Mouse (Mus musculus): Measurements from ENCODE around the gene Arl14.
A peak's percentile ranks its signal among the peaks of the same experiment; 100 is the strongest.
"Not testable (repeated sequence)": the region's sequence is repeated elsewhere in the genome, so short reads cannot be mapped to it uniquely, and the experiment has no call there.

Arl14 gene

GRCm38 (mm10) chr3:69213465-69213864, 8.8 kb upstream of the Arl14 start:
- DNase-seq (ENCODE audit: low spot score), result no peak

- DNase-seq (ENCODE audit: low spot score), result no peak
Measured at GRCm38 (mm10) chr3:69214566-69214965, 7.7 kb upstream of the Arl14 start.

GRCm38 (mm10) chr3:69222502-69222900, 282 bp downstream of the Arl14 start:
- no peak for DNase-seq (ENCODE audit: low spot score)

GRCm38 (mm10) chr3:69222987-69223386, 768 bp downstream of the Arl14 start:
- no peak for DNase-seq (ENCODE audit: low spot score)

GRCm38 (mm10) chr3:69223666-69224065, 1.4 kb downstream of the Arl14 start:
- DNase-seq (ENCODE audit: low spot score), result peak; percentile 4

- DNase-seq (ENCODE audit: low spot score), result no peak
Measured at GRCm38 (mm10) chr3:69225019-69225418, 2.8 kb downstream of the Arl14 start.

- no peak for DNase-seq (ENCODE audit: low spot score)
Measured at GRCm38 (mm10) chr3:69226496-69226895, 4.3 kb downstream of the Arl14 start.

- DNase-seq (ENCODE audit: low spot score), result no peak
Measured at GRCm38 (mm10) chr3:69228002-69228401, 5.8 kb downstream of the Arl14 start.

GRCm38 (mm10) chr3:69231522-69232138, 9.4 kb downstream of the Arl14 start:
- no peak for DNase-seq (ENCODE audit: low spot score)

GRCm38 (mm10) chr3:69233552-69234189, 11.5 kb downstream of the Arl14 start:
- DNase-seq (ENCODE audit: low spot score), result not testable (repeated sequence)

- no peak for DNase-seq (ENCODE audit: low spot score)
Measured at GRCm38 (mm10) chr3:69234525-69234924, 12.3 kb downstream of the Arl14 start.

GRCm38 (mm10) chr3:69235806-69236205, 13.6 kb downstream of the Arl14 start:
- DNase-seq (ENCODE audit: low spot score), result no peak

GRCm38 (mm10) chr3:69236491-69236890, 14.3 kb downstream of the Arl14 start:
- DNase-seq (ENCODE audit: low spot score), result no peak

GRCm38 (mm10) chr3:69238141-69238851, 16.1 kb downstream of the Arl14 start:
- peak; percentile 32 for DNase-seq (ENCODE audit: low spot score)

GRCm38 (mm10) chr3:69239246-69239645, 17.0 kb downstream of the Arl14 start:
- DNase-seq (ENCODE audit: low spot score), result no peak

- DNase-seq (ENCODE audit: low spot score), result no peak
Measured at GRCm38 (mm10) chr3:69241020-69241419, 18.8 kb downstream of the Arl14 start.

GRCm38 (mm10) chr3:69253096-69253866, 31.1 kb downstream of the Arl14 start:
- DNase-seq (ENCODE audit: low spot score), result no peak

- no peak for DNase-seq (ENCODE audit: low spot score)
Measured at GRCm38 (mm10) chr3:69254676-69255075, 32.5 kb downstream of the Arl14 start.

GRCm38 (mm10) chr3:69257049-69257699, 35.0 kb downstream of the Arl14 start:
- peak; percentile 6 for DNase-seq (ENCODE audit: low spot score)

GRCm38 (mm10) chr3:69263010-69263643, 40.9 kb downstream of the Arl14 start:
- DNase-seq (ENCODE audit: low spot score), result no peak

- not testable (repeated sequence) for DNase-seq (ENCODE audit: low spot score)
Measured at GRCm38 (mm10) chr3:69264299-69264698, 42.1 kb downstream of the Arl14 start.
